Mouse (Mus musculus): ENCODE data around the gene Nmrk1. TPM values are rescaled to one million over a fixed set of nuclear protein-coding genes. Genes with fewer than 3 reads are reported as not detected.

Nmrk1 gene
- total RNA-seq, 1 experiment from 2014 or later, result 16.5 TPM

- no peak for ATAC-seq (ENCODE audit: extremely low read depth, insufficient number of reproducible peaks, low FRiP score, poor library complexity, severe bottlenecking)
Measured at GRCm38 (mm10) chr19:18682142-18682541, 50.4 kb downstream of the Nmrk1 start.

DNA sequence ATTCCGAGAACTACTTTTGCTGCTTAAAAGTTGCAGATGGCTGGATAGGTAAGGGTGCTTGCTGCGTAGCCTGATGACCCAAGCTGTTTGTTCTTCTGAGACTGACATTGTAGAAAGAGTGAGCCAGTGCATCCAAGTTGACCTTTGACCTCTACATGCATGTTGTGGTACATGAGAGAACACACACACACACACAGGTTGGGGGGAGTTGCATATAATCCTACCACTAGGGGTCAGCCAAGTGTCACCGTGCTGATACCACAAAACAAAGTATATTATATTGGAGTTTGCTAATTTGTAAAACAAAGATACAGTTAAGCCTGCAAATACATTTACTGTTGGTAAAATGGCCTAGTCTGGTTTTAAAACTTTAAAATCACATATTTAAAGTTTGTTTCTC is 55.8 kb downstream of the Nmrk1 start:
- ATAC-seq (ENCODE audit: extremely low read depth, insufficient number of reproducible peaks, low FRiP score, poor library complexity, severe bottlenecking), result peak; percentile 90; the same call in 1 of the 2 replicates

DNA sequence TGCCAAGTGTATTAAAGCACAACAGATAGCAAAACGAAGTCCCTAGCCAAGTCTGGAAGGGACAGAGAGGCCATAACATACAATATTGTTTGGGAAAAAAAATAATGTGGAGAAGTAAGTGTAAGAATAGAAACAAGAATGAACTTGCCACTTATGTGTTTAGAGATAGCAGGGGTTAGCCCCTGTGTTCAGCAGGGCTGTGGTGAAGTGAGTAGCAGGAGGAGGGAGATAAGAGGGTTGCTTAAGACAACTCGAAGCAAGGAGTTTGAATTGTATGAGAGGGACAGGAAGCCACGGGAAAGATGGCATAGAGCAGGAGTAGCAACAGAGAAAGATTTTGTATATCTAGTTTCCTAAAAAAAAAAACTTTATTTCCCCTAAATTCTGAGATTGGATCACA is 60.4 kb downstream of the Nmrk1 start:
- ATAC-seq (ENCODE audit: extremely low read depth, insufficient number of reproducible peaks, low FRiP score, poor library complexity, severe bottlenecking), result no peak

GRCm38 (mm10) chr19:18692768-18693167 is 61.0 kb downstream of the Nmrk1 start:
- no peak for ATAC-seq (ENCODE audit: extremely low read depth, insufficient number of reproducible peaks, low FRiP score, poor library complexity, severe bottlenecking)

- ATAC-seq (ENCODE audit: extremely low read depth, insufficient number of reproducible peaks, low FRiP score, poor library complexity, severe bottlenecking), result no peak
Measured at GRCm38 (mm10) chr19:18695116-18695515, 63.4 kb downstream of the Nmrk1 start.

DNA sequence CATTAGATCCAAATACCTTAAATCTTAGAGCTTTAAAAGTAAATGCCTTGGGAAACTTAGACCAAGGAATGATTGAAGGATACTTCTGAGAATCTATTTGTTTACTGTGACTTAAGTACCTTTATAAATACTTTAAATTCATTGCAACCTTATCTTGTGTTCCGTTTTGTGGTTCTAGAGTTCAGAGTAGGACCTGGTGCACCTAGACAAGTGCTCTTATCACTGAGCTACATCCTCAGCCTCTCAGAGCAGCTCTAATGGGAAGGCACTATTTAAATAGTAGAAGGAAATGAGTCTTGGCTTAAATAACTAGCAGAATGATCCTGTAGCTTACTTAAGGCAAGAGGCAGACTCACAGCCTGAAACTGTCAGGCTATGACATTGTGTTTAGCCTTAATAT is 63.8 kb downstream of the Nmrk1 start:
- no peak for ATAC-seq (ENCODE audit: extremely low read depth, insufficient number of reproducible peaks, low FRiP score, poor library complexity, severe bottlenecking)

Other genes with a start within 250 kb of the Nmrk1 start
- gene Ostf1, start 127 bp upstream of the Nmrk1 start, total RNA-seq (2017), result 401 and 405 TPM in 2 replicates
- 9.1 and 9.4 TPM in 2 replicates for gene Carnmt1, start 38.8 kb downstream of the Nmrk1 start, total RNA-seq (2017)
- gene D030056L22Rik, start 81.2 kb downstream of the Nmrk1 start, total RNA-seq (2017), result 9.3 and 12.6 TPM in 2 replicates
- not detected in 2 replicates for gene Trpm6, start 118.0 kb downstream of the Nmrk1 start, total RNA-seq (2017)

Measured in neutrophil, adult 5-6 weeks (primary cell).